Mouse (Mus musculus) E14TG2a.4 (cell line): ENCODE data around the gene Rps6kb1.

Experiments
- H3K27me3 ChIP-seq: 2 replicates; pipeline ENCODE4 v1.6.1; 2014; ENCODE audit warnings: low read length, control low read depth; ENCODE audit not compliant: insufficient read depth
- H3K36me3 ChIP-seq: 2 replicates; pipeline ENCODE4 v1.6.1; 2014; ENCODE audit warnings: low read length, control low read depth; ENCODE audit not compliant: insufficient read depth
- H3K4me1 ChIP-seq: replicated peaks from 2 replicates; pipeline ENCODE4 v1.6.1; 2014; ENCODE audit warnings: low read depth, low read length, control low read depth
- H3K4me3 ChIP-seq: replicated peaks from 2 replicates; pipeline ENCODE4 v1.5.1; 2014; ENCODE audit warnings: mild to moderate bottlenecking, low read length
- H3K9me3 ChIP-seq: 2 replicates; pipeline ENCODE4 v1.6.1; 2014; ENCODE audit warnings: low read length, control low read depth
- CTCF ChIP-seq: conservative IDR thresholded peaks from 2 replicates; pipeline ENCODE4 v1.5.1; 2014; ENCODE audit warnings: low read length
- NANOG ChIP-seq: IDR thresholded peaks from 2 replicates; pipeline ENCODE4 v1.6.1; 2014; ENCODE audit warnings: borderline replicate concordance, low read length, mixed read lengths
- POU5F1 ChIP-seq: IDR thresholded peaks from 2 replicates; pipeline ENCODE4 v1.6.1; 2014; ENCODE audit warnings: low read length, borderline replicate concordance

The Rps6kb1 gene

DNA sequence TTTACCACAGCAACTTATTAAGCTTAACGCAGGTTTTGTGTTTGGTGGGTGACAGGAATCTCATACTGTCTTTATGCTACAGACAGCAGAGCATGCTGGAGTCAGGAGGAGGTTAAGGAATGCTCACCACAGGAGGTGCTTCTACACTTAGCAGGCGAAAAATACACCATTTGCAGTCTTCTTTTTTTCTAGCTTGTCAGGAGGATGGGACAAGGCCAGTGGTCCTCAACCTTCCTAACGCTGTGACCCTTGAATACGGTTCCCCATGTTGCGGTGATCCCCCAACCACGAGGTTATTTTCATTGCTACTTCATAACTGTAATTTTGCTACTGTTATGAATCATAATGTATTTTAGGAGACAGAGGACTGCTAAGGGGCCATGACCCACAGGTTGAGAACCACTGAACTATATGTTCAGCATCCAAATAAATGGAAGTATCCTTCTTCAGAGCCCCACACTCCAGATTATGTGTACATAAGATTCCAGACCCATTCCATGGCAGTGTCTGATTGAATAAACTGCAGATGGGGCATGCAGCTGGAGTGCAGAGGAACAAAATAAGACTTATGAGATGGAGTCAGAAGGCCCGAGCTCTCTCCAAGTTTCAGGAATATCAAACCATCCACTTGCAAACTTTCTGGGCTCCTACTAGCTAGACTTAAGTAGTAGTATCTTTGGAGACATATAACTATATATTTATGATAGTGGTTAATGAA lies 38.1 kb upstream of the Rps6kb1 start:
- Histone ChIP-seq H3K4me1 (peaks cover 82% of the 10 kb centered on the region), H3K9me3 (no peaks in the 10 kb centered on the region), H3K27me3 (no peaks in the 10 kb centered on the region), H3K4me3 (no peak overlapping the region), H3K36me3 (peaks cover 6% of the 10 kb centered on the region; the same call in 1 of the 2 replicates)
- no peak for TF ChIP-seq POU5F1
- TF ChIP-seq NANOG = no peak
- no peak for TF ChIP-seq CTCF

DNA sequence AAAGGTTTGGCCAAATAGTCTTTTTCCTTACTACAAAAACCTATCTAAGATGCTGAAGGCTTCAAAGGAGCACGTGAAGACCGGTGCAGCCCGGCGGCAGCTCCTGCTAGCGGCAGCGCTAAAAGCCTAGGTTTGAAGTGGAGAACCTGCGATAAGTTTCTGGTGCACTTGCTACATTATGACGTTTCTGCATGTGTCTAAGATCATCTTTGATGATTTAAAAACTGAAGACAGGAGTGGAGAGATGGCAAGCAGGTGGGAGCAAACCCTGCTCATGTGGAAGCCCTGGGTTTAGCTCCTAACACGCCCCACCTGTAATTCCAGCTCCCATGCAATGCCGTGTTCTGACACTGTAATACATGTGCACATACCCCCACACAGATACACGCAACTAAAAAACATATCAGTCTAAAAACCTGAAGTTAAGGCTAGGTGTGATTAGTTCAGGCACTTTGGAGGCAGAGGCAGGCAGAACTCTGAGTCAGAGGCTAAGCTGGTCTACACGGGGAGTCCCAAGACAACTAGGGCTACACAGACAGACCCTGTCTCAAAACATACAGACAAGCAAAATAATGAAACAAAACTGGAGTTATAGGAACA lies 37.4 kb upstream of the Rps6kb1 start:
- peaks cover 6% of the 10 kb centered on the region; the same call in 1 of the 2 replicates for H3K36me3 ChIP-seq
- peaks cover 82% of the 10 kb centered on the region for H3K4me1 ChIP-seq
- no peaks in the 10 kb centered on the region for H3K9me3 ChIP-seq
- no peak overlapping the region for H3K4me3 ChIP-seq
- H3K27me3 ChIP-seq = no peaks in the 10 kb centered on the region
- TF ChIP-seq NANOG = no peak
- no peak for TF ChIP-seq POU5F1
- no peak for TF ChIP-seq CTCF

DNA sequence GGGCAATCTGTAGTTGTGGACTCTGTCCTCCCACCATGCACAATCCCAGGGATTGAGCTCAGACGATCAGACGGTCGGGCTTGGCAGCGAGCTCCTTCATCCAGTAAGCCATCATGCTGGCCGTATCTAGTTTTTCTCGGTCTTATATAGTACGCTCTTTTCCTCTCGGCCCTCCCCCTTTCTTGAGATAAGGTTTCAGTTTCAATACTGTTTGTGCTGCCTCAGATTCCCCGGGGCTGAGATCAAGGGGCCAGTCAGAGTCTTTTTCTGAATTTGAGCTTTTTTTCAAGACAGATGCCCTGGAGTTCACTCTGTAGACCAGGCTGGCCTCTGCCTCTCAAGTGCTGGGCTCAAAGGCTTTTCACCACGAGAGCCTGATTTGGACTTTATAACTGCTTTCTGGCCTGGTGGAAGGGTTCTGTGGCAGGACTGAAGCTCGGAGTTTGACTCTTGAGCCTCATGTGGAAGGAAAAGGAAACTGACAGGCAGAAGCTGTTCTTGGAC lies 36.7 kb upstream of the Rps6kb1 start:
- H3K36me3 ChIP-seq = peaks cover 6% of the 10 kb centered on the region; the same call in 1 of the 2 replicates
- TF ChIP-seq NANOG = no peak
- TF ChIP-seq CTCF = no peak
- no peak for TF ChIP-seq POU5F1
- no peak overlapping the region for H3K4me3 ChIP-seq
- H3K4me1 ChIP-seq = peaks cover 82% of the 10 kb centered on the region
- no peaks in the 10 kb centered on the region for H3K9me3 ChIP-seq
- H3K27me3 ChIP-seq = no peaks in the 10 kb centered on the region

DNA sequence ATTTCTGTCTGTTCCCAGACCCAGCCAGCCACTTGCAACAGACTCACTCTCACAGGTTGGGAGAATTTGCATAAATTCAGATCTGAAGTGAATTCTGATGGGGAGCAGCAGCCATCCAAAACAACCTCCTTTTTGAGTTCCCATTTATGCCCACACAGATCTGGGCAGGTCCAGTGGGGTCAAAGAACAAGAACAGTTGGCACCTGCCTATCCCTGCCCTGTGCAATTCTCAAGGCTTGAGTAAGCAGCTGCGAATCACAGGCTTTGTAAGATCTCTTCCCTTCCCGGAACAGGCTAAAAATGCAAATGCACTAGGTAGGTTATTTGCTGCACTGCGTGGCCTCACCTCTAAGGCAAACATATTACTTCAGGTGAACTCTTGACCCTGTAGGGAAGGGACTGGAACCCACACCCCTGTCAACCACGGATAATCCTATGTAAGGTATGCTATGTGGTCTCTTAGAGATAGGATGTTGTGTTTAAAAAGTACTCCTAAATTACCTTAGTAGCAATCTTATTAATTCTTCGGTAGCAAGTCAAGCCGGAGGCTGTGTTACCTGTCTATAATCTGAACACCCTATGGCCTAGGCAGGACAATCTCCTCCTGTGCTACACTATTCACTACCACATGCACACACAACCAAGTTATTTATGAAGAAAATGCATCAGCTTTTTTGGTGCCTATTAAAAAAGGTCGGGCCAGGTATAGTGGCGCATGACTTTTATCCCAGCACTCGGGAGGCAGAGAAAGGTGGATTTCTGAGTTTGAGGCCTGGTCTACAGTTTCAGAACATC lies 35.9 kb upstream of the Rps6kb1 start:
- Histone ChIP-seq H3K9me3 (no peaks in the 10 kb centered on the region), H3K4me1 (peaks cover 84% of the 10 kb centered on the region), H3K27me3 (no peaks in the 10 kb centered on the region), H3K4me3 (0 out of 2 replicates have a peak overlapping the region, but pooled peaks have one; percentile 64), H3K36me3 (peaks cover 6% of the 10 kb centered on the region; the same call in 1 of the 2 replicates)
- no peak for TF ChIP-seq NANOG
- TF ChIP-seq CTCF = no peak
- TF ChIP-seq POU5F1 = no peak

DNA sequence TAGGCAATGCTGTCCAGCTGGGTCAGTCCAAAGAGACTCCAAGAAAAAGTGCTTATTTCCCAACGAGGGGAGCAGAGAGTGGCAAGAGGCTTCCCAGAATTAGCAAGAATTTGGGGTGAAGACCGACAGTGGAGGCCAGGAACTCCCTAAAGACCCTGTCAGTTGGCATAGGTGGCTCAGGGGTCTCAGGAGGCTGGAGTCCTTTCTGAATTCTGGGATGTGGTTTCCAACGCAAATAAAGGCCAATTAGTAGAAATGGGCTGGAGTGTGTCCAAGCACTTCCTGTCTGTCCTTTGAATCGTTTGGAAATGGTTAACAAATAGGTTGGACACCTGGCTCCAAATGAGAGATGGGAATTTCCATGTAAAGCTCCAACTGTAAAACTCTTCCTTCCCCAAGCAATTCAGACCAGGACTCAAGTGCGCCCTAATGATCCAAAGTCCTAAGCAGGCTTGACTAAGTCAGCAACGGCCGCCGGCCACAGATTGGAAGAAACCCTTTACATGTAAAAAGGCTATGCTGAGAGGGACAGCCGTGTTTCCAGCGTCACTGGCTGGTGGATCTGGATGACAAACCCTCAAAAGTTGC lies 35.2 kb upstream of the Rps6kb1 start:
- peak overlapping the region; percentile 64 for H3K4me3 ChIP-seq
- peaks cover 6% of the 10 kb centered on the region; the same call in 1 of the 2 replicates for H3K36me3 ChIP-seq
- TF ChIP-seq CTCF (no peak), NANOG (no peak), POU5F1 (no peak)
- no peaks in the 10 kb centered on the region for H3K27me3 ChIP-seq
- no peaks in the 10 kb centered on the region for H3K9me3 ChIP-seq
- peaks cover 84% of the 10 kb centered on the region for H3K4me1 ChIP-seq

DNA sequence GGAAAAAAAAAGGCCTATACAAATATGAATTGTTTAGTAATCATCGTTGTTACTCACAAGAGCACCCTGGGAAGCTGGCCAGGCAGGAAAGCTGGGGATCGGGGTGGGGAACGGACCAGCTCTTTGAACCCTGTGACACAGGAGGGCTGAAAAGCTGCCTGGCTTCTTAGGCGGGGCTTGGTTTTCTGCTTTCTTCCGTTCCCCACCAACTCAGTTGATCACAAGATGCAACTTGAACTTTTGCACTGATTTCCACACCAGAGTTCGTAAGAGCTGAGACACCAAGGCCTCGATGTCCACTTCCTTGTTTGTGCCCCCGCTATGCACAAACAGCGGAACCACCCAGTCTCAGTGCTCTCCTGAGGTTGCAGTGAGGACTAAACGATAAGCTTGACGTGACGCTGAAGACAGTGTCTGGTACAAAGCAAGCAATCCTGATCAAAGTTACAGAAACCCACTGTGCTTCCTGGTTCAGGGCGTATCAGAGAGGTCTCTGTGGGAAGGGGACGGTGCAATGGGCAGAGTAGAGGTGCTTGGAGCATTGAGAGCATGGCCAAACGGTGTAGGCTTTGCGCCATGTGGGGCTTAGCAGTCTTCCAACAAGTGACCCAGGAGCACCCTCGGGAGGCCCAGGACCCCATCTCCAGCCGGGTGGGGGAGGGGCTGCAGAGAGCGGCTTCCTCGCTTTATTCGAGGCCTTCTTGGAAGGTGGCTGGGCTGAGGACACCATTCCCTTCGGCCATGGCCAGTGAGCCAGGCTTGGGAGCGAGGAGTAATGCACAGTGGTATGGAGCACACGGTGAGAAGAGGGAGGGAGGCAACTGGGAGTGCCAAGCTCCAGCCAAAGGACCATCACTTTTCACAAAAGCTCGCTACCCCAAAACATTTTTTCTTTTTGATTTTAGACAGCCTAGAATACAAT lies 34.5 kb upstream of the Rps6kb1 start:
- Histone ChIP-seq H3K9me3 (no peaks in the 10 kb centered on the region), H3K36me3 (peaks cover 2% of the 10 kb centered on the region; the same call in 1 of the 2 replicates), H3K4me3 (peak overlapping the region; percentile 64), H3K4me1 (peaks cover 89% of the 10 kb centered on the region), H3K27me3 (no peaks in the 10 kb centered on the region)
- TF ChIP-seq CTCF = no peak
- TF ChIP-seq POU5F1 = no peak
- TF ChIP-seq NANOG = no peak

DNA sequence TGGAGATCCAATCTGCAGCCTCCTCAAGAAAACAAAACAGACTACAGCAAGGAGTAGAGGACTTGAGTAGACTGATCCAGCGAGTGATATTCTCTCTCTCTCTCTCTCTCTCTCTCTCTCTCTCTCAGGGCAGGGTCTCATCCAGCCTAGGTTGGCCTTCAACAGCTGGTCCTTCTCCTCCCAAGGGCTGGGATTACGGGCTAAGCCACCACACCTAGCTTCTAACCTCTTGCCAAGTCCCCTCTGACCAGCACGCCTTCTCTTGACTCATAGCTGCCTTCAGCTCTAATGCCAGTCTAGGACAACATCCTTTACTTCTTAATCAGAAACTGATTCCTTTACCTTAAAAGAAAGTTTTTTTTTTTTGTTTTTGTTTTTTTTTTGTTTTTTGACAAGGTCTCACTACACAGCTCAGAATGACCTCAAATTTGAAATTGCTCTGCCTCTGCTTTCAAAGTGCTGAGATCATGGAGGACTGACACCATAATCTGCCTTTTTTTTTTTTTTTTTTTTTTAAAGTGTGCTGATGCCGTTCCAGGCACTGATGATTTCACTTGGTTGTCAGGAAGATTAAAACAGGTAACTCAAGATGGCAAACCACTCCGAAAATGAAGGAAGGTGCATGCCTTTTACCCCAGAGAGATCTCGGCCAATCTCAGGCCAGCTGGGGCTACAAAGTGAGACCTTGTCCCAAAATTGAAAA lies 33.7 kb upstream of the Rps6kb1 start:
- Histone ChIP-seq H3K27me3 (no peaks in the 10 kb centered on the region), H3K4me1 (peaks cover 95% of the 10 kb centered on the region), H3K4me3 (peak overlapping the region; percentile 64), H3K36me3 (no peaks in the 10 kb centered on the region), H3K9me3 (no peaks in the 10 kb centered on the region)
- TF ChIP-seq NANOG = no peak
- TF ChIP-seq CTCF = no peak
- TF ChIP-seq POU5F1 = no peak
